Mouse (Mus musculus): ENCODE measurements around the gene Parva.

The Parva gene

GRCm38 (mm10) chr7:112512257-112512656 lies 85.0 kb downstream of the Parva start:
- no peak for DNase-seq (ENCODE audit: low read depth, low spot score)

GRCm38 (mm10) chr7:112512895-112513294 lies 85.6 kb downstream of the Parva start:
- no peak for DNase-seq (ENCODE audit: low read depth, low spot score)

GRCm38 (mm10) chr7:112514636-112515193 lies 87.4 kb downstream of the Parva start:
- peak; percentile 6 for DNase-seq (ENCODE audit: low read depth, low spot score)

GRCm38 (mm10) chr7:112525465-112525864 lies 98.2 kb downstream of the Parva start:
- DNase-seq (ENCODE audit: low read depth, low spot score), result no peak

- no peak for DNase-seq (ENCODE audit: low read depth, low spot score)
Measured at GRCm38 (mm10) chr7:112526226-112526625, 98.9 kb downstream of the Parva start.

- no peak for DNase-seq (ENCODE audit: low read depth, low spot score)
Measured at GRCm38 (mm10) chr7:112527230-112527629, 99.9 kb downstream of the Parva start.

- no peak for DNase-seq (ENCODE audit: low read depth, low spot score)
Measured at GRCm38 (mm10) chr7:112528059-112528458, 100.8 kb downstream of the Parva start.

- no peak for DNase-seq (ENCODE audit: low read depth, low spot score)
Measured at GRCm38 (mm10) chr7:112528582-112529360, 101.5 kb downstream of the Parva start.

- DNase-seq (ENCODE audit: low read depth, low spot score), result no peak
Measured at GRCm38 (mm10) chr7:112530924-112531323, 103.6 kb downstream of the Parva start.

- DNase-seq (ENCODE audit: low read depth, low spot score), result no peak
Measured at GRCm38 (mm10) chr7:112534148-112534547, 106.8 kb downstream of the Parva start.

- no peak for DNase-seq (ENCODE audit: low read depth, low spot score)
Measured at GRCm38 (mm10) chr7:112535408-112535921, 108.2 kb downstream of the Parva start.

- no peak for DNase-seq (ENCODE audit: low read depth, low spot score)
Measured at GRCm38 (mm10) chr7:112549136-112549535, 121.8 kb downstream of the Parva start.

GRCm38 (mm10) chr7:112561504-112561903 lies 134.2 kb downstream of the Parva start:
- DNase-seq (ENCODE audit: low read depth, low spot score), result no peak

GRCm38 (mm10) chr7:112567004-112567403 lies 139.7 kb downstream of the Parva start:
- DNase-seq (ENCODE audit: low read depth, low spot score), result no peak

- DNase-seq (ENCODE audit: low read depth, low spot score), result no peak
Measured at GRCm38 (mm10) chr7:112568961-112569360, 141.7 kb downstream of the Parva start.

- DNase-seq (ENCODE audit: low read depth, low spot score), result no peak
Measured at GRCm38 (mm10) chr7:112581621-112582020, 154.3 kb downstream of the Parva start.

GRCm38 (mm10) chr7:112582882-112583405 lies 155.6 kb downstream of the Parva start:
- no peak for DNase-seq (ENCODE audit: low read depth, low spot score)

GRCm38 (mm10) chr7:112587449-112587848 lies 160.1 kb downstream of the Parva start:
- no peak for DNase-seq (ENCODE audit: low read depth, low spot score)

GRCm38 (mm10) chr7:112589530-112589929 lies 162.2 kb downstream of the Parva start:
- DNase-seq (ENCODE audit: low read depth, low spot score), result no peak

GRCm38 (mm10) chr7:112593586-112593985 lies 166.3 kb downstream of the Parva start:
- no peak for DNase-seq (ENCODE audit: low read depth, low spot score)

- DNase-seq (ENCODE audit: low read depth, low spot score), result no peak
Measured at GRCm38 (mm10) chr7:112595226-112595850, 168.0 kb downstream of the Parva start.

GRCm38 (mm10) chr7:112599650-112600049 lies 172.3 kb downstream of the Parva start:
- no peak for DNase-seq (ENCODE audit: low read depth, low spot score)

Data from CD4-positive helper T cell, adult 2 months (primary cell).